Mouse (Mus musculus) gastrocnemius, adult 18-20 months (tissue): ENCODE measurements around the gene 1810049J17Rik. TPM values are rescaled to one million over a fixed set of nuclear protein-coding genes. Genes with fewer than 3 reads are reported as not detected.
"Not testable (repeated sequence)": the region's sequence is repeated elsewhere in the genome, so short reads cannot be mapped to it uniquely, and the experiment has no call there.

Source experiments
- DNase-seq: peaks from one replicate; pipeline ENCODE4 v3.0.0; 2021; ENCODE audit warnings: low spot score
- long read RNA-seq, 2 experiments: library from polyadenylated mRNA; stranded (forward); transcript quantifications; one replicate each; pipeline ENCODE4 v2.0.0; 2021
- total RNA-seq, 2 experiments: library from RNA; stranded (reverse); gene quantifications; 2 replicates each; pipeline ENCODE4 v1.2.3; 2021

1810049J17Rik gene
- under 1 TPM; 0.76 to 0.78 TPM for total RNA-seq
- long read RNA-seq, experiment 1: 0 reads
- long read RNA-seq, experiment 2: 0 reads

DNA sequence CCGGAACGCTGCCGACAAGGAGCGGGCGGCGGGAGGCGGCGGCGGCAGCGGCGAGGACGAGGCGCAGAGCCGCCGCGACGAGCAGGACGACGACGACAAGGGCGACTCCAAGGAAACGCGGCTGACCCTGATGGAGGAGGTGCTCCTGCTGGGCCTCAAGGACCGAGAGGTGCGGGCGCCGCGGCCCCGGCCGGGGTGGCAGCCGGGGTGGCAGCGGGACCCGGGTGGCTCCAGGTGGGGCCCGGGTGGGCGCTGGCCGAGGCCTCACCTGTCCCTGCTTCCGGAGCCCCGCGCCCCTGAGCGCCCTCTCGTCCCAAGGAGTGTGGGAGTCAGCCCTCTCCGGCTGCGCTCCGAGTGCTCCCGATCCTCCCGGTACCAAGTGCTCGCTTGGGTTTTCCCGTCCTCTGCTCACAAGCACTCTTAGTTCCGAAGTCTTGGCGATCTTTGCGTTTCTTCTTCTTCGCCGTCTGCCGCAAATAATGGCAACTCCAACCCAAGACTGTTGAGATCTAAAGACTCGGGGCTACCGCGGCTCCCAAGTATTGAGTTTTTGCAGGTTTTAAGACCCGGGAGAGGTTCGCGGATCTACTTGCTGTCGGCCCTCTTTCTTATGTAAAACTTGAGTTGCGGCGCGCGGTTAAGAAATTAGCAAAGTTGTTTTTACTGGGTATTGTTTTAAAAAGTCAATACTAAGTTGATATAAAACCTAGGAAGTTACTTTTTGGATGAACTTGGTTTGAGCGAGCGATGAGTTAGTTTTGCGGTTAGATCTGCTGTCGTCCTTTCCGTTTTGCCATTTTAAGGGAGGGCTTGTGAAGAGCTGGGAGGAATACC is at the start of gene 1810049J17Rik:
TSS of gene 1810049J17Rik (minus strand) at position 112 of the 834 bp plus-strand sequence.
- peak; percentile 37 for DNase-seq

DNA sequence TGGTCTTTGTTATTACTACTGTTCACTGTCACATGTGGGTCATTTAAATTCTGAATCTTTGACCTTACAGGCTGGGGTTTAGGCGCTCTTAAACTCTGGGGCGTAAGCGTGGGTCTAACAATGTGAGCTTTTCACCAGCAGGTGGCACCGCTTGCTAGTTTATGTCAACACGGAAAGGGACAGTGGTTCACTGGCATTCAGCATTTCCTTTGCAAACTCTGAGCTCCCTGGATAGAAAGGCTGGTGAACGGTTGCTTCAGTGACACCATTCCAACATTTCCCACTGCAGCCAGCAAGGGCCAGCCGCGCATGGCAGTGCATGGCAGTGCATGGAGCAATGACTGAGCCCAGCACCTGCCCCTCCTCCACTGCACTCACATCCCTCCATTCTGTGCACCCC is 49.5 kb upstream of the 1810049J17Rik start:
- DNase-seq: peak; percentile 72

DNA sequence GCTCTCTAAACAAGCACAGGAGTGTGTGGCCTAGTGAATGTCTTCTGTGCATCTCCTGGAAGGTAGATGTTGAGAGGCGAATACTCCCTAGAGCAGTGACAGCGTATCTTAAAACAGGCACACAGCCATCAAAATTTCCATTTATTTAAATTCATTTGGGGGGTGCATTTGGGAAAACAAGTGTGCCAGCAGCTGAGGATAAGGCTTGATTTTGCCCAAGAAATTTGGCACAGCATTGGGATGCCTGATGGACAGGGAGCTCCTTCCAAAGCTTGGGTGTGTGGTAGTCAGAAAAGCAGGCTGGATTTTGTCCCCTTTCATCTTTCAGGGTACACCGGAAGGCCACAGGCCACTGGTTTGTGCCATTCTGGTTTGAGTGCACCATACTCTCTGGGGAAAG is 48.4 kb upstream of the 1810049J17Rik start:
- no peak for DNase-seq

DNA sequence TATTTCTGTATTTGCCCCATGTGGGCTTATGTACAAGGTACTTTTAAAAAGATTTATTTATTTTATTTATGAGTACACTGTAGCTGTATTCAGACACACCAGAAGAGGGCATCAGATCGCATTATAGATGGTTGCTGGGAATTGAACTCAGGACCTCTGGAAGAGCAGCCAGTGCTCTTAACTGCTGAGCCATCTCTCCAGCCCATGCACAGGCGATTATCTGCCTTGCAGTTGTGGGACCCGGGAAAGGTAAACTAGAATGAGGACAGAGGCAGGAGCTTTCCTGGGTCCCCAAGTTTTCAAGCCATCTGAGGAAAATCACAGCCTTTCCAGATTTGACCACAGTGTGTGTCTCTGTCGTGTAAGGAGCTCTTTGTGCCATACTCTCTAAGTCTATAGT is 47.2 kb upstream of the 1810049J17Rik start:
- DNase-seq: no peak

DNA sequence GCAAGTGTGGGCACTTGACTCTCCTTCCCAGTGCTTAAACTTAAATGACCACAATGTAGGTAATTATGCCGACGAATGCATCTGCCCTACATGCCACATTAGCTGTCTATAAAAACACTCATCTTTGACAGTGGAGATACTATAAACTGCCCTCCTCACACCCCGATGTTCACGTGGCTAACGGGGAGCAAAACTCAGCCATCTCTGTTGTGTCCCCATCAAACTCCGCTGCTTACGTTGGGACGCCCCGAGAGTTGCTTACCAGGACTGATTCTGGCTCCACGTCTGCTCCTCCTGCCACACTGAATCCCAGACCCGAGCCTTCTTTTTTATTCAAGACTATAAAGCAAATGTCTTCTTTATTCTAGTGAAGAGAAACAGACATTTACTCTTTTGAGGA is 46.7 kb upstream of the 1810049J17Rik start:
- DNase-seq: no peak

DNA sequence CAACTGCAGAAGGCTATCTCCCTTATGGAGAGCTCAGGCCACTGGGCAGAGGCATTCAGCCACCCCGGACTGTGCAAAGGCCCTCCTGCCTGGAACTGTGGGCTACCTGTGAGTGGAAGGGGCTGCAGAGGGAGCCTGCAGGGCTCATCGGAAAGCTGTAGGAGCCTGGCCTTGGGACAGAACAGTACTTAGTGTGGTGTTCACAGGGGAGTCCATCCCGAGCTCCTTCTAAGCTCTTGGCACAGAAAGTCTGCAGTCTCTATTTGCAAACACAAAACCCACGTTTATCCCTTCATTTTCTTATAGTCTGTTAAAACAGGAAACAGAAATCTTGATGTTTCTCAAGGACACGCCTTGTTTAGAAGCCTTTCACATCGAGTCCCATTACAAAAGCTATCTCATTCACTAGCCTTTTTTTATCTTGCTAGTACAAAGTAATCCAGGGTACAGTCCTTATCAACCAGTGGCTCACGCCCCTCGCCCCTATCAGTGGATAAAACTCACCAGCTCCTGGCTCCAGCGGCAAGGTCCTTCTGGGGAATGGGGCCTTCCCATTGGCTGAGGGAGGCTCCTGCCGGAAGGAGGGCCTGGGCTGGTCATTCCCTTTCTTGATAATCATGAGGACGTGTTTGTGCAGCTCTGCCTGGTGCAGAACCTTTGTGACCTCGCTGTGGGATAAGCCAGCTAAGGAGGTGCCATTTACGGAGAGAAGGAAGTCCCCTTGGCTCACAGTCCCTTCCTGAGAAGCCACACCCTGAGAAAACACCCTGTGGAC is 45.8 kb upstream of the 1810049J17Rik start:
- DNase-seq: no peak

DNA sequence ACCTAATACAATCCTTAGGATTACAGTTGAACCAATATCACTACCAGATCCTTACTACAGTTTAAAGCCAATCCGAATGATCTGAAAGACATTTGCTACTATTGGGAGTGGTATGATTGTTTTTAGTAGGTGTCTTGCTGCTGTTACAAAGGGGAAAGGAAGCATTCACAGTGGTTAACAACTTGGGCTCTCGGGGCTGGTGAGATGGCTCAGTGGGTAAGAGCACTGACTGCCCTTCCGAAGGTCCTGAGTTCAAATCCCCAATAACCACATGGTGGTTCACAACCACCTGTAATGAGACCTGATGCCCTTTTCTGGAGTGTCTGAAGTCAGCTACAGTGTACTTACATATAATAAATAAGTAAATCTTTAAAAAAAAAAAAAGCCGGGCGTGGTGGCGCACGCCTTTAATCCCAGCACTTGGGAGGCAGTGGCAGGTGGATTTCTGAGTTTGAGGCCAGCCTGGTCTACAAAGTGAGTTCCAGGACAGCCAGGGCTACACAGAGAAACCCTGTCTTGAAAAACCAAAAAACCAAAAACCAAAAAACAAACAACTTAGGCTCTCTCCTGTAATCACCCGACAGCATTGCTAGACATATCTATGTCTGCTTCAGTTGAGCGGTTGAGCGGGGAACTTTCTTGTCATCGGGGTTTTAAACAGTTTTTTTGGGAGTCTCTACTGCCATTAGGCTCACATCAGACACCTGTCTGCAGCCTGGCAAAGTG is 45.0 kb upstream of the 1810049J17Rik start:
- DNase-seq: not testable (repeated sequence)

DNA sequence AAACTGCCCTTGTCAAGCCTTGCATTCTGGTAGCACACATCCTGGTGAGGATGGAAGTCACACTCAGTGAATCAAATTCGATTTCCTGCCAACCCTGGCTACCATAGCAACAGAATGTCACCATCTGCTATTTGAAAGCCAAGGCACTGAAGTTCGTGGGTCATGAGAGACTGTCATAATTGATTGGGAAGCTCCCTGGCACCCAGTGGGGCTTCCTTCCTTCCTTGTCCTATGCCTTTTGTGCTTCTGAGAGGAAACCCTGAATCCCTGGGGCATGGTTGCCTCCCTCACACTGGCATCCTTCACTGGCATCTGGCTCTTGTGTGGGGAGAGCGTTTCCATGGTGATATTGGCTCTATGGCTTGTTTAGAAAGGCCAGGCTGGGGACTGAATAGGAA is 44.4 kb upstream of the 1810049J17Rik start:
- no peak for DNase-seq

DNA sequence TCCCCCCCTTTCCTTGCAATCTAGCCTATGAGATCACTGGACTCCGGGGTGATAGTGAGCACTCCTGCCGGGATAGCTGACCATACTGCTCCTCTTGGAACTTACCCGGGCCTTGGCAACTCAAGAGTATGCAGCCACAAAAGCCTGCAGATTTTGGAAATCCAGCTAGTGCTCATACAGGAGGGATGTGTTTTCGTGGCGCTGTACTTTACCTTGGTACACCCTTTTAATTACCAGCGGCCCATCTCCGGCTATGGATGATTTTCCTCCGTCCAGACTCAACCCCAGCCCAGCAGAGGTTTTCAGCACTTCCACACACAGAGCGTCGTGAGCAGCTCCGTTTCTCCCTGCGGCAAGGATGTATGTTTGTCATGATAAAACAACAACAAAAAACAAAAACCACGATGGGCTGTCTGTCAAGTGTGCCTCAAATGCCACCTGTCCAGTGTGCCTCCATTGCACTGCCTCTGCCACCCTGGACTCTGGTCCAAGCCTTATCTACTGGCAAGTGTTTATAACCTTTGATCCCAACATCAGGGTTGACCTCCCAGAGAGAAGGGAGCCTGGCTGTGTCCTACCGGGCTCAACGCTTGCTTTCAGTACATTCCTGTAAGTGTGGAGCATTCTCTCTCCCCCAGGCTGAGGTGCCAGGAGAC is 43.8 kb upstream of the 1810049J17Rik start:
- DNase-seq: no peak

DNA sequence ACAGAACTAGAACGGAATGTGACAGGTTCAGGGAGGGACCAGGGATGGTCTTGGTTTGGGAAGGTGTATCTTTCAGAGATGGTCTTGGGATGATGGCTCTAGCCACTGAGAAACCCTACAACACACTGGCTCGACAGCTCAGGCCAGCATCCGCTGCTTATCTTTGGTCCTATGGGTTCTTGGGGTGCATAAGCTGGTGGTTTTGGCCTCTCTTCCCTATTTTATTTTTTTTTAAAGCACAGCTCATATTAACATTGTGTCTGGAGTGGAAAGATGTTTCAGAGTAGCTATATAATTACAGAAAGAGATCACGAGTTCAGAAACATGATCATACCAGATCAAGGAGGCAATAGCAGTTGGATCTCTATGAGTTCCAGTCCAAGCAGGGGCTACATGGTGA is 42.4 kb upstream of the 1810049J17Rik start:
- DNase-seq: no peak

DNA sequence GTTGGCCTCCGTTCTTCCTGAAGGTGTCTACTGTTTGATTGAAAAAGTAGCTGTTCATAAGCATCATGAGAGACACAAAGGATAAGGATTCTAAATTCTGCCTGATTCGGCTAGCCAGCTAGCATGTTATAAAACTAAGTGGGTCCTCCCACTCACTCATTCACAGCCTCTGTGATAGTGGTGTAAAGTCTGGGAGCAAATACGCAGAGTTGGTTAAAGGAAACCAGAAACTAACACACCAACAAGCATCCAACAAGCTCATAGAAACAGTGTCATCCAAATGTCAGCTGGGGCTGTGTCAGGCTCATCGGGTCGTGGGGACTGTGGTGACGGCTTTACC is 41.0 kb upstream of the 1810049J17Rik start:
- no peak for DNase-seq

DNA sequence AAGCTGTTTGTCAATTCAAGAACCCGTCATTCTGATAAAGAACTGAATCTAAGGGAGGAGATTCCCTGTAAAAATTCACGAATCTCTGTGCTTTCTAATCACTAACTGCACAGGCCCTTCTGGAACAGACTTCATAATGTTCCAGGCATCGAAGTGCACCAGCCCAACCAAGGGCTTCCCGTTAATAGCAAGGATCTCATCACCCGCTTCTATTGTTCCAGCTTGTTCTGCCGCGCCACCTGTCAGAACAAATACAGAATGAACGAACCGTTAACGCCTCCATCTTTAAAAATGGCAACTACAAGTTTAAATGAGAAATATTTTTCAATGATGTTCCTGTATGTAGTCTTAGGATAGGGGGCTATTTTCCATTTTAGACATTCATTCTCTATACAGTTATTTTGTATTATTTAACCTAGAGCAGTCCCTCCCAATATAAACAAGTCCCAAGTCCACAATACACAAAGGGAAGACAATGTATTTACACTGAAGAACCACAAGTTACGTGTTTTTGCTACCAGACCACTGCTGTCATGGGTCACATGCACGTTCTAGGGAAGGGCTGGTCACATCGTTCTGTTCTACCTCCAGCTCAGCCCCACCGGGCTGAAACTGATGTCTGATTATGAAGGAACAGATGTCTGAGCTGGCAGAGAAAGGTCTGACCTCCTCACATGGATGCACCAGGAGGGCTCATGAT is 40.5 kb upstream of the 1810049J17Rik start:
- DNase-seq: no peak

DNA sequence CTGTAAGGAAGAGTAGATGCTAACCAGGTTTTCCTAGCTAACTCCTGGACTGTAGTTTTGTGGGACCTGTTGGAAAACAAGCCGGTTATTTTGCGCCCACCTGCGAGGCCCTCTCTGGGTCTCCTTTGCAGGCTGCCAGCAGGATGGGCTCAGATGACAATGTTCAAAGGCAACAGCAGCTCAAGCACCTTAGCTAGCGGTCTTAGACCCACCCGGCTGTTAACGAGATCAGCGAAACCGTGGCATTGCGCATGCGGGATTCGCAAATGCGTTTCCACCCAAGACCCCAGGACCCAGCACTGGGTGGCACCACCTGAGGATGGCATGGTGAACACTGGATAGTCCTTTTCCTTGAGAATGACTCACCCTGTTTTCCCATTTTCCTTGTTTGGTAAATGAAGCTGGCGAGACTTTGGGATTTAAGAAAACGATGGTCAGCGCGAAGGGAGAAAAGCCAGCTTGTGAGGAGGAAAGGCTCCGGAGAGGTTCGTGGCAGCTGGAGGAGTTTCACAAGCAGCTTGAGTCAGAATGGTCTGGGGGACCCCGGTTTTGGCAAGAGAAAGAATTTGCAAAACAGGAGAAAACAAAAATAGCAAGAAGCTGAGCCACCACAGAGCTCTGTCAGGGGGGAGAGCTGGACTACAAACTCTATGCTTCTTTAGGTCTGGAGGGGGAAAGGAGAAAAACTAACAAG is 39.0 kb upstream of the 1810049J17Rik start:
- DNase-seq: no peak

DNA sequence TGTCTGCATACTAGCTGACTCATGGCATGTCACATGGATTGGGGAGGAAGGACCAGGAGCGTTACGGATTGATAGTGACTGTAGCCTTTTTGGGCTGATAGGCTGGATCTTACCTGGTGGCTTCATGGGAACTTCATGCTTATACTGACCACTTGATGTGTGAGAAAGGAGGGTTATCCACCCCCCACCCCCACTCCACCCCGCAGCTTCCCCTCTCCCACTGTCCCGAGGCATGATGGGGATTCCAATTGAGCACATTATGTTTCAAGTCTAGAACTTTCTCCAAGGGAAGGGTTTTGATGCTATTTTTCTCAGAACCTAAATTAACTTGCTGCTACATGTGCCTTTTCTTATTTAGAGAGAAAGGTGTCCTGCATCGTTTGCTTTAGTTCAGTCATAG is 36.7 kb upstream of the 1810049J17Rik start:
- no peak for DNase-seq

DNA sequence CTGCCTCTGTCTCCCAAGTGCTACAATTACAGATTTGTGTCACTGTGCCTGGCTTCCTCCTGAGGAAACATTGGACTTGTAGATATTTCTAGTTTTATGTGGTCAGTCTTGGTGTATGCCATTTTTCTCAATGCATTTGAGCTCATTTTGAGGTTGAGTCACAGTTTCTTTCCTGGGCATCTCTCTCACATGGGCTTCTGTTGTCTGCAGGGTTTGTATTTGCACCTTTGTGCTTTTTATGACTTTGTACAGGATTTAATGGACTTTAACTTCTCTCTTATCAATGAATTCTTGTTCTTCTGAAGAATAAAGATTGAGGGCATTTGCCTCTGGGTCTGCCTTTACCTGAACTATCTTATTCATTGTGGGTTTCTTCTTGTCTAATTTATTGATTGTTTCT is 35.8 kb upstream of the 1810049J17Rik start:
- DNase-seq: no peak

DNA sequence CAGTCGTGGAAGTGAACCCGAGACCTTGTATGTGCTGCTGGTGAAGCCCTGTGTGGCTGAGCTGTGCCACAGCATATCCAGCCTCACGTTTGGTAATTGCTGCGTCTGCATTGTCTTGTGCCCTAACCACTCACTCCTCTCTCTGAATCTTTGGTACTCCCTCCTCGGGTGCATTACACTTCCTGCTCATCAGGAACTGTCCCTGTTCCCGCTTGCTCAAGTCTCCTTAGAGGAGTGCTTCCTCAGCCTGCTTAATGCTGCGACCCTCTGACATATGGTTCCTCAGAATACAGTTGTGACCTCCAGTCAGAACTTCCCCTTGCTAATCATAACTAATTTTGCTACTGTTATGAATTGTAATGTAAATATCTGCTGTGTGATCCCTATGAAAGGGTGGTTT is 34.2 kb upstream of the 1810049J17Rik start:
- DNase-seq: no peak

DNA sequence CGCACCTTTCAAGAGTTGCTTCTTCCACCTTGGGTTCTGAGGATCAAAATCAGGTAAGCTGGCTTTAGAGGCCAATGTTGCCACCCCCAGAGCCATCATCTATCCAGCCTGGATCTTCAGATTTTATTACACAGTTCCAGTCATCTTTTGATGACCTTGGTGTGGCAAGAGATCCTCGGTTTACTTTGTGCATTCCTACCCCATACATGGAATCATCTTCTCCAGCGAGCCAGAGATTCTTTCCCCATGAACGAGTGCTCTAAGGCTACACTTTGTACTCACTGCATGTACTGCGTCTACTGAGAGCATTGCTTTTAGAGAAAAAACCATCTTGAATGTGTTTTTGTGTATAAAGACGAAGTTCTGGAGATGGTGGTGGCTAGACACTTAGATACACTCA is 33.6 kb upstream of the 1810049J17Rik start:
- no peak for DNase-seq

DNA sequence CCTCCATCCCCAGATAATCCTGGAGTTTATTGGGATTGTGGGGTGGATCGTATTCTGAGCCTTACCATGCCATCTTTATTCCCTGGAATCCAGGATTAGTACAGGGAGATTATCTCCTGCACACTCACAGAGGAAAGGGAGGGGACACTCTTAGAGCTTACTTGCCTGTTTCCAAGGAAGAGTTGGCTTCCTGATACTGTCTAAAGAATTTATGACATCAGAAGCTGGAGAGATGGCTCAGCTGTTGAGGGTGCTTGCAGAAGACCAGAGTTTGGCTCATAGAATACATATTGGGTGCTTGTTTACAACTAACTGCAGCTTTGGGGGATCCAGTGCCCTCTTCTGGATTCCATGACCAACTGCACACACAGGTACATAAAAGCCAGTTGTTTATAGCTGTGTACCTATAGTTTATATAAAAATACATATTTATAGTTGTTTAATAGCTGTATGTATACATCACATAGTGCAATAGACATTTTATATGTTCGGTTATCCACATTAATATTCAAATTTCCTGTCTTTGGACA is 32.6 kb upstream of the 1810049J17Rik start:
- DNase-seq: no peak

DNA sequence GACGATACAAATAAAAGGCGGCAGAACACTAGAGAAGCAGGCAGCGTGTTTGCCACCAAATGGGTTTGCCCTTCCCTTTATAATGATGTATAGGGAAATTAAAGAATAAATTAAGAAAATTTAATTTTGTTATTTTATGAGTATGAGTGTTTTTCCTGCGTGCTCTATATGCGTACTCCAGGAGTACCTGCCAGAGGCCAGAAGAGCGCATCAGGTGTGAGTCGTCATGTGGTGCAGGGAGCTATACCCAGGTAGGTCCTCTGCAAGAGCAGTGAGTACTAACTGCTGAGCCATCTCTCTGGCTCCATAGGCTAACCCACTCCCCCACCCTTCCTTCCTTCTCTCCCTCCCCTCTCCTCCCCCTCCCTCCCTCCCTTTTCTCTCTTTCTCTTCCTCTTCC is 29.8 kb upstream of the 1810049J17Rik start:
- no peak for DNase-seq

DNA sequence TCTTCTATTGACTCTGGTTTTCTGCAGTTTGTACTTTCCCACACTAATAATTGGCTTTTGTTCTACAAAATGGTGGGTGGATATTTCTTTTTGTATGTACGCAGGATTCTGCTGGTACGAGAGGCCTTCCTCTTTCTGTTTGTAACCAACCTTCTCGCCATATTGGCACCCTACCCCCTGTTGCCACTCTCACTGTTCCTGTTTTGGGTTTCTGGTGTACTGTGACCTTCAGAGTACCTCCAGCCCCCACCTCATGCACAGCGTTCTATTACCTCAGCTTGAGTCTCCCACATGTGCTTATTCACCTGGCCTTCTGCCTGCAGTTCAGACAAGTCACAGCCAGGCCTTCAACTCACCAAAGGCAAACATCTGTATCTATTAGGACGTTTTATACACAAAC is 28.1 kb upstream of the 1810049J17Rik start:
- no peak for DNase-seq
